Mouse (Mus musculus) spleen, adult 2 months (tissue): ENCODE results near the gene Pard3. TPM values are rescaled to one million over a fixed set of nuclear protein-coding genes. Genes with fewer than 3 reads are reported as not detected.

ENCODE experiments used
- DNase-seq, 2 experiments: peaks; one replicate each; pipeline versions ENCODE4 v3.0.0 to v3.0.0-alpha.2; 2012 to 2021; ENCODE audit warnings: low spot score in 2 of 2, low read depth in 1 of 2
- H3K27ac ChIP-seq: fragments of 200-500 bp; 2 replicates; pipeline ENCODE4 v1.5.1; 2012; ENCODE audit warnings: low read length, inconsistent platforms; ENCODE audit not compliant: insufficient read depth
- H3K27me3 ChIP-seq: fragments of 200-500 bp; 2 replicates; pipeline ENCODE4 v1.6.1; 2012; ENCODE audit warnings: mild to moderate bottlenecking, moderate library complexity, low read length, inconsistent platforms; ENCODE audit not compliant: control insufficient read depth, insufficient read depth
- H3K36me3 ChIP-seq: fragments of 200-500 bp; 2 replicates; pipeline ENCODE4 v1.6.1; 2012; ENCODE audit warnings: mild to moderate bottlenecking, low read length, inconsistent platforms; ENCODE audit not compliant: control insufficient read depth, insufficient read depth
- H3K4me1 ChIP-seq: fragments of 200-500 bp; 2 replicates; pipeline ENCODE4 v1.6.1; 2011; ENCODE audit warnings: inconsistent platforms; ENCODE audit not compliant: control insufficient read depth, insufficient read depth, insufficient read length
- H3K4me3 ChIP-seq: fragments of 200-500 bp; 2 replicates; pipeline ENCODE4 v1.5.1; 2011; ENCODE audit warnings: mild to moderate bottlenecking, inconsistent platforms; ENCODE audit not compliant: insufficient read depth, insufficient read length; ENCODE audit errors: extremely low read depth
- CTCF ChIP-seq: fragments of 200-500 bp; IDR thresholded peaks from 2 replicates; pipeline ENCODE4 v1.5.1; 2011; ENCODE audit warnings: mild to moderate bottlenecking, inconsistent platforms; ENCODE audit not compliant: insufficient read depth, insufficient read length, insufficient replicate concordance; ENCODE audit errors: extremely low read depth
- POLR2A ChIP-seq: fragments of 200-500 bp; IDR thresholded peaks from 2 replicates; pipeline ENCODE4 v1.6.1; 2011; ENCODE audit warnings: low read depth, low read length, inconsistent platforms
- WGBS: fragments of 180-500 bp; shearing (Covaris S2); methylation state at CpG from one replicate; pipeline ENCODE4 v1.1.7; 2018; 5-methylcytosine and 5-hydroxymethylcytosine counted together
- polyA plus RNA-seq: library from polyadenylated mRNA; depleted of rRNA; stranded (reverse); fragments of >200 nt; gene quantifications from 2 replicates; pipeline ENCODE4 v1.2.3, GENCODE M21; 2012

The Pard3 gene
- polyA plus RNA-seq, 1 experiment: 3.8 TPM

DNA sequence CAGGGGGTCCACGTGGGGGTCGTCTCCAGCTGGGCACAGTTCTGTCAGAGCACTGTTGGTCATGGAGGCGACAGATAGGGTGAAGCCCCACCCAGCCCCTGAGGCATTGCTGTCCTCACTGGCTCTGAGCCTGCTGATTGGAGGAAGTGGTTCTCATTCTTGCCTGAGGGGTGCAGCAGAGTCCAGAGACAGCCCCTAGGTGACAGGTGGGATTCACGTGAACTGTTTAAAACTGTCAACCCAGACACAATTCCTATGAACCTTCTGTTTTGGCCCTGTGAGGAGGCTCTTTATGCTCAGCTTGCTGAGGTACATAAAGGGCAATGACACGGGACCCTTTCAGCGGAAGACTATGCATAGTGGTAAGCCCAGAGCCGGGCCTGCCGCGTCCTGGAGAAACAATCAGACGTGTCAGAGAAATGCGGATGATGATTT lies 488.5 kb downstream of the Pard3 start:
- Histone ChIP-seq H3K27me3 (no peaks in the 10 kb centered on the region), H3K4me3 (no peak overlapping the region), H3K36me3 (no peaks in the 10 kb centered on the region), H3K27ac (no peak overlapping the region), H3K4me1 (no peaks in the 10 kb centered on the region)
- no peak for DNase-seq
- WGBS: 45% methylated on average over 11 of the region's 11 CpGs
- TF ChIP-seq CTCF: no peak
- TF ChIP-seq POLR2A: no peak

DNA sequence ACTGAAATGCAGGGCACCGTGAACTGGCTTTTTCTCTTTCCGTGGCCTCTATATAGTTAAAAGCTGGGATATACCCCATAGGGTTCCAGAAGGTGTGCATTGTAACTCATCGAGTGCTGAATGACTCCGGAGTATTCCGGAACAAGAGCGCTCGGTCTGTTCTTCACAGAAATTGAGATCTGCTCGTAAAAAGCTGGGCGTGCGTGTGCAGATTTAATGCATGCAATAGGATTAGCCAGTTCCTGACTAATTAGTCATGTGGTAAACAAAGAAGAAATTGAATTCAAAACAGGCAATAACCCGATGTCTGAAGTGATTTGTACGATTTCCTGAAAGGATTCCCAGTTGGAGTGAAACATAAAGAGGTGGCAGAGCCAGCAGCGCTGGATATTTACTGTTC lies 489.1 kb downstream of the Pard3 start:
- Histone ChIP-seq H3K27ac (no peak overlapping the region), H3K36me3 (no peaks in the 10 kb centered on the region), H3K4me1 (no peaks in the 10 kb centered on the region), H3K4me3 (no peak overlapping the region), H3K27me3 (no peaks in the 10 kb centered on the region)
- 91% methylated on average over 13 of the region's 13 CpGs for WGBS
- no peak for DNase-seq
- no peak for TF ChIP-seq POLR2A

DNA sequence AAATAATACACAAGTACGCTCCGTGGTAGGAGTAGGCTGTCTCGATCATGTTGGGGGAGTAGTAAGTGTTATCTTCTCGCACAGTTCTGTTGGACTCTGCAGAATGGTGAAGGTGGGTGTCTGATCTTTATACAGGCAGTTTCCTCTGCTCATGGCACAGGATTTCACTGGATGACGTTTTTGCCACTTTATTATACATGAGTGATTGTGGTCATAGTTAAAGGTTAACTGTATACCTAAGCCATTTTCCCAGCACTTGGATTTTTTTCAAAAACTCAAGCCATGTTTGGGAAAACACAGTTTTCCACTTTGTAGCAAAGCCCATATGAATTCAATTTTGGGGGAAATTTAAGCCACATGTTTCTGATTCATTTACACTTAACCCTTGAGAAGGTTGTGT lies 489.9 kb downstream of the Pard3 start:
- H3K36me3 ChIP-seq: no peaks in the 10 kb centered on the region
- no peak for DNase-seq
- H3K27ac ChIP-seq: no peak overlapping the region
- 89% methylated on average over 5 of the region's 5 CpGs for WGBS
- no peak for TF ChIP-seq POLR2A
- no peak for TF ChIP-seq CTCF
- H3K4me1 ChIP-seq: no peaks in the 10 kb centered on the region
- H3K27me3 ChIP-seq: no peaks in the 10 kb centered on the region
- no peak overlapping the region for H3K4me3 ChIP-seq

DNA sequence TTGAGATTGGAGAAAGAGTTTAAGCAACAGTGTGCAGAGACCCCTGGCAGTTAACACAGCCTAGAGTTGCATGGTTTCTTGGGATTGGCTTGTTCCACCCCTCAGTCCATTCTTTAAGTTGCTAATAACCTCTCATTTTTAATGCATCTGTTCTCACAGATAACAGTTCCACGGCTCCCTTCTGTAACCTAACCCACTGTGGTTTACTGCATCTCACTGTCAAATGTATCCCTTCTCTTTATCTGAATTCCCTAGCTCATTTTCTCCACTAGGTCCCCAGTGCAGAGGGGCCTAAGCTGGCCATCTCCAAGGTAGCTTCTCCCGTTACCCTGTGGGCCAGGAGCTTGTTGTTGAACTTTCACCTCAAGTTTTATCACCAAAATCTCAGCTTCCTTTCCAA lies 492.1 kb downstream of the Pard3 start:
- DNase-seq: no peak
- Histone ChIP-seq H3K4me1 (no peaks in the 10 kb centered on the region), H3K27ac (no peak overlapping the region), H3K36me3 (no peaks in the 10 kb centered on the region), H3K4me3 (no peak overlapping the region), H3K27me3 (no peaks in the 10 kb centered on the region)
- 66% methylated on average over 2 of the region's 2 CpGs for WGBS
- TF ChIP-seq CTCF (no peak), POLR2A (no peak)

DNA sequence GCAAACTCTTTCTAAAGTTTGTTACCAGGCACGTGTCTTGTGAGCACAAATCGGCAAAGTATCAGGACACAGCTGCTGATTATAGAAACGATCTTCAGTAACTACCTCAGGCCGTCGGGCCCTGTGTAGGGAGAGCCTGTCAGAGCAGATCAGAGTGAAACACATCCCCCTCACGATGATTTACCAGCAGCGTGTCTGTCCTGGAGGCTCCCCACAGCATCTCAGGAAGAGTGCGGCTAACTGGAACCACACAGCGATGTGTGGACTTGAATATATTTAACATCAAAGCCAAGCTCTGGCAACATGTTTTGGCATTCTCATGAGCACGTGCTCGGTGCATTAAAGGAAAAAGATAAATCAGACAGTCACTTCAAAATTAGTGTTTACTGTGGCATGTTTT lies 493.3 kb downstream of the Pard3 start:
- Histone ChIP-seq H3K27me3 (no peaks in the 10 kb centered on the region), H3K4me3 (no peak overlapping the region), H3K27ac (no peak overlapping the region), H3K36me3 (no peaks in the 10 kb centered on the region), H3K4me1 (no peaks in the 10 kb centered on the region)
- DNase-seq: no peak
- TF ChIP-seq CTCF (no peak), POLR2A (no peak)
- 92% methylated on average over 11 of the region's 11 CpGs for WGBS

DNA sequence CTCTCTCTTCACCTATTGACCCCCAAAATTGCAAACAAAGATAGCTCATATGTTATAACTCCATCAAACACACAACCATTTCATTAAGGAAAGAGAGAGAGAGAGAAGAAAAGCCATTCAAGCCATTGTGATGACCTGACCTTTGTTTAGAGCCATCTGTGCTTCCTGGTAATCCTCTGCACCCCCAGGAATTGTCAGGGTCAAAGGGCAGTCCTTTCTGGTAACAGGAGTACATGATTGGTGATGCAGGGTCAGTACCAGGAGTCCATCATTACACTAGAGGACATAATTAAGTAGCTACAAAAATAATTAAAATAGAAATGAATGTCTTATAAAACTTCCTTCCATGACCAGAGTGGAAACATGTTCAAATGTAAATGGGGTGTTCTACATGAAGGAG lies 493.9 kb downstream of the Pard3 start:
- H3K27ac ChIP-seq: no peak overlapping the region
- H3K4me3 ChIP-seq: no peak overlapping the region
- no peak for DNase-seq
- TF ChIP-seq CTCF (no peak), POLR2A (no peak)
- no peaks in the 10 kb centered on the region for H3K27me3 ChIP-seq
- H3K4me1 ChIP-seq: no peaks in the 10 kb centered on the region
- H3K36me3 ChIP-seq: no peaks in the 10 kb centered on the region

DNA sequence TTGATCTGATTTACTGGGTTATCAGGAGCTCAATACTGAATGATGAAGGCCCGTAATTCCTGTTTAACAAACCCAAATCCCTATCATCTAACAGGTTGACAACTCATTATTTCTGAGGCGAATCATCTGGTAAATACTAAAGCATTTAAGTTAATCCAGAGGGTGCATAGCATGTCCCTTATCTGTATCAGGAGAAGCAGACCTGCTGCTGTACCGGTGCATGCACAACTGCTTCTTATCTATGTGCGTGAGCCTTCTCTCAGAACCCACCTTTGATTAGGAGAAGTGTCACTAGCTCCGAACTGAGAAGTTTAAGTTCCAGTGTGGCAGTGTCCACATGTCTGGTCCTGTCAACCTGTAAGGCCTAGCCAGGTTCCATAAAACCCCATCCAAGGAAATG lies 499.9 kb downstream of the Pard3 start:
- TF ChIP-seq CTCF (no peak), POLR2A (no peak)
- no peaks in the 10 kb centered on the region for H3K27me3 ChIP-seq
- no peak for DNase-seq
- H3K4me1 ChIP-seq: no peaks in the 10 kb centered on the region
- H3K4me3 ChIP-seq: no peak overlapping the region
- H3K36me3 ChIP-seq: no peaks in the 10 kb centered on the region
- no peak overlapping the region for H3K27ac ChIP-seq
- WGBS: 85% methylated on average over 5 of the region's 5 CpGs
